Mouse (Mus musculus) neural tube, embryonic 10.5 days (tissue): ENCODE measurements around the gene Catsperd.

Experiments
- DNase-seq: peaks from one replicate; pipeline ENCODE4 v3.0.0-alpha.2; 2017; ENCODE audit warnings: low spot score; ENCODE audit errors: extremely low spot score

The Catsperd gene

GRCm38 (mm10) chr17:56663659-56664058 lies 35.7 kb downstream of the Catsperd start:
- DNase-seq = no peak

DNA sequence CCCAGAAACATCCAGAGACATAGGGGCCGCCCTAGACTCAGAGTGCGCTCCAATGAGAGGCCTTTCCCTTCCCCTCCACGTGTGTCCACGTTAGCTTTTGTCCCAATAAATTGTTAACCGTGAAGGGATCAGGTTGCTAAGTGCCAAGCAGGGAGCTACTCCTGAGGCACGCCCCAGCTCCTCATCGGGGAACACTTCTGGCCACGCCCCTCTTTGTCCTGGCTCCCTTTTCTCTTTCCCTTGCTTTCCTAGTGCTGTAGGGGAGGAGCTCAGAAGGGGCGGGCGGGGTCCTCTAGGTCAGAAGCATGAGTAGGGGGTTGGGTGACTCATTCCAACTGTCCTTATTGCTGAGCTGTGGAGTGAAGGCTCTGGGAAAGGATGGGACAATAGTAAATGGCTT lies 36.4 kb downstream of the Catsperd start:
- DNase-seq = peak; percentile 43

GRCm38 (mm10) chr17:56666384-56666783 lies 38.4 kb downstream of the Catsperd start:
- no peak for DNase-seq

DNA sequence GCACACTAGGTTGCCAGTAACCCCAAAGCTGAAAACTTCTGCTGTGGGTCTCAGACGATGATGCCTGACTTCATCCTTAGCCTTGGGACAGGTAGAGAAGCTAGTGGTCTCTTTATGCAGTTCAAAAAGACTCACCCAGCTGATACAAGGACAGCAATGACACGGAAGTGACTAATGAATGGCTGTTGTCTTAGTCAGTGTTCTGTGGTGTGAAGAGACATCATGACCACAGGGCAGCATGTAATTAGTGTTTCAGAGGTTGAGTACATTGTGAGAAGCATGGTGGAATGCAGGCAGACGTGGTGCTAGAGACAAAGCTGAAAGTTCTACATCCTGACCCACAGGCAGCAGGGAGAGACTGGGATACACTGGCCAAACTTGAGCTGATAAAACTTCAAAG lies 39.6 kb downstream of the Catsperd start:
- no peak for DNase-seq

DNA sequence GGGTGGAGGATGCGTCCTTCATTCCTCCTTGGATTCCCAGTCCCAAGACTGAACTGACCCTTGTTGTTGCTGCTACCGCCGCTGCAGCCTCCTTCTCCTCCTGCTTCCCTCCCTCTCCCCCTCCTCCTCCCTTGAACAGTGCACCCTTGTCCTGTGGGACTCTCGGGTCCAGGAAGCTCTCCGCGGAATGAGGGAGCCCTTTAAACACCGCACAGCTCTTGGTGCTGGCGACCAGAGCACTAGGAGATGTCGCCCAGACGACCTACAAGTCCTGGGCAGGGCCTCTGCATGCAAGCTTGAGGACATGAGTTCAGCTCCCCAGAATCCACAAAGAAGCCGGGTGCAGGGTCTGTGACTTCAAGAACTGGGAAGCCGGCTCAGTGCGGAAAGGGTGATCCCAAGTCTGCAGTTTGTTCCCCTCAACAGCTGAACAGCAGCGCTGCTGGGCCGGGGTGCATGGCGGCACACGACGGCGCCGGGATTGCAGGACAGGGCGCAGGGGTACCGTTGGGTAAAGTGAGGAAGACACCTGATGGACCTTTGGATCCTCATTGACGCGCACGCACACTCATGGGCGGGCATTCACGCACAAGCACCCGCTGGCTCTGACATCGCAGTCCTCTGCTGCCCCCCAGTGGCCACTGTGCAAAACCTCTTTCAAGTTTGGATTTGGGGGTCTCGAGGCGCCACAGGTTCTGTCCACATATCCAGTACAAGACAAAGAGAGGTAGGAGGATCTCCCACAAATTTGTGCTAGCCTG lies 40.6 kb downstream of the Catsperd start:
- DNase-seq = peak; percentile 93

DNA sequence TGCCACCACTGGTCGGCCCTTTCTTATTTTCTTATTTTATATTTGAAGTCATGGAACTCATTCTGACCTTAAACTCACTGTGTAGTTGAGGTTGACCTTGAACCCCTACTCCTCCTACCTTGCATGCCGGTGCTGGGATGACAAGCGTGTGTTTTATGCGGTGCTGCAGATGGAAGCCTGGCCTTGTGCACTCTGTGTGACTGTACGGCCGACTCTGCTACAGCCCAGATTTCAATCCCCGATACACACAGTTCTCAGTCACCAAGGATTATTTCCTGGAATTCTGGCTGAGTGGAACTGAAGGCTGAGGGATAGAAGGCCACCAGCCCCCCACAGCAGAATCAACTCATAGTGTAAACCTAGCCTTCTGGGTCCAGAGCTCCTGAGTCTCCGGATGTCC lies 41.8 kb downstream of the Catsperd start:
- no peak for DNase-seq

DNA sequence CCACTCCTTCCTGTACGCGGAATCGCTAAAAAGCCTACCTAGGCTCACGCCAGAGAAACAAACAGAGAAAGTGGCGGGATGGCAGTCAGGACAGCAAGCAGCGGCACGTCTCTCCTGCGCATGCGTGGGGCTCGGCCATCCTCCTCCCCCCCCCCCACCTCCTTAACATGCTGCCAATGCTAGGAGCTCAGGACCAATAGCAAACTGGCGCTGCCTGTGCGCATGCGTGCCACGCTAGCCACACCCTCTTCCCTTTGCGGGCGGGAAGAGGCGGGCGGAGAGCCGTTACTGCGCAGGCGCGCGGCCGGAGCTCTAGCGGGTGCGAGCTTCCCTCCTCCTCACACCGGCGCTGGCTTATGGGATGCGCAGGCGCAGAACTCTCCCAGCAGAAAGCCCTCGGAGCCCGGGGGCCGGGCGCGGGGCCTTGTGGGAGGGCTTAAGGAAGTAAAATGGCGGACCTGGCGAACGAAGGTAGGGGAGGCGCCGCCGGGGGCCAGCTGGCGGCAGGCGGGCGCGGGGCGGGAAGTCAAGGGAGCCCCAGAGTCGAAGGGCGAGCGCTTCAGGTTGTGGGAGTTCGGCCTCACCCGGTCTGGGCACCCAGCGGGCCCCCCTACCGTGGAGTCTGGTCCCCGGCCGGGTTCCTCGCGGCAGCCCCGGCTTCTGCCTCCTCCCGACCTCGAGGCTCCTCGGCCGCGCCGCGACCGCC lies 45.2 kb downstream of the Catsperd start, which contains the start of gene Ranbp3:
TSS of gene Ranbp3 (plus strand) at position 354 of the 706 bp plus-strand sequence.
- DNase-seq = peak; percentile 100

DNA sequence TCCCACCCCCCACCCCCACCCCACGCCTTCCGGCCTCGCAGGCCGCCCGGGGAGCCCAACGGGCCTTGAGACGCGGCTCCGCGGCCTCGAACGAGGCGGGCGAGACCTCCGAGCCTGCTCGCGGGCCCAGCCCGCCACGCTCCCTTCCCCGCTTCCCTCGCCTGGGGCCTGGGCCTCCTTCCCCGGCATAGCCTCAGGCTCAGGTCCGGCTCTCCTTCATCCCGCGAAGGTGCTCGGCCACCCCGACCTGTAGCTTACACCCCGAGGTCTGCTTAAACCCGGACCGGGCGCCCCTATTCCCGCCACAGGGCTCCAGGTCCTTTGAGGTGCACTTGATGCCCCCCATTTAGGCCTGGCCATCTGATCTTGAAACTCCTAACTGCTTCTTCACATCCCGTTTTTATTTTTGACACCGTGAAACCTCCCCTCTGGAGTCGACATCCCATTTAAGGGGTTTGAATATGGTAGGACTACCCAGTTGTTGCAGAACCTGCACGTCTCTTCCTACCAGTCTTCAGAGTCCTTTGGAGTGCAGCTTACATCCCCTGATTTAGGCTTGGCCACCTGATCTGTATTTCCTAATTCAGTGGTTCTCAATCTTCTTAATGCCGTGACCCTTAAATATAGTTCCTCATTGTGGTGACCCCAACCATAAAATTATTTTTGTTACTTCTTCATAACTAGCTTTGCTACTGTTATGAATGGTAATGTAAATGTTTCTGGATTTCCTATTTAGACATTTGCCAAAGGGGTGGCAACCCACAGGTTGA lies 45.9 kb downstream of the Catsperd start:
- DNase-seq = no peak

- no peak for DNase-seq
Observed at GRCm38 (mm10) chr17:56681791-56682190, 53.8 kb downstream of the Catsperd start.

DNA sequence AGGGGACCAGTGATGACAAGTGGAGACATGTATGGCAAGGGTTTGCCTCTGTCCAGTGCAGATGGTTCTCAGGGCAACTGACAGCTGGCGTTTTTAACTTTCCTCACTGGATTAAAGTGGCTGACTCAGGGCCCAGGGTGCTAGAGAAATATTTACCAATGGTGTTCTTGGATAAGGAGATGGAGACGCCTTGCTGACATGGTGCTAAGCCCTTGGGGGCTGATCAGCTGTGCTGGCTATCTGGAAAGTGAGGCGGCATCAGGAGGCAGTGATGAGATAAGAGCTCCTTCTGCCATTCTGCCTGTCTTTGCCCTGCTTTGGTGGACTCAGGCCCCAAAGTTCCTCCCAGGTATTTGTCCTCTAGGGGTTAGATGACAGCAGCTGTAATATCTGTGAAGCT lies 54.9 kb downstream of the Catsperd start:
- no peak for DNase-seq

- DNase-seq = no peak
Observed at GRCm38 (mm10) chr17:56683546-56684140, 55.7 kb downstream of the Catsperd start.

GRCm38 (mm10) chr17:56684649-56685048 lies 56.7 kb downstream of the Catsperd start:
- DNase-seq = no peak

DNA sequence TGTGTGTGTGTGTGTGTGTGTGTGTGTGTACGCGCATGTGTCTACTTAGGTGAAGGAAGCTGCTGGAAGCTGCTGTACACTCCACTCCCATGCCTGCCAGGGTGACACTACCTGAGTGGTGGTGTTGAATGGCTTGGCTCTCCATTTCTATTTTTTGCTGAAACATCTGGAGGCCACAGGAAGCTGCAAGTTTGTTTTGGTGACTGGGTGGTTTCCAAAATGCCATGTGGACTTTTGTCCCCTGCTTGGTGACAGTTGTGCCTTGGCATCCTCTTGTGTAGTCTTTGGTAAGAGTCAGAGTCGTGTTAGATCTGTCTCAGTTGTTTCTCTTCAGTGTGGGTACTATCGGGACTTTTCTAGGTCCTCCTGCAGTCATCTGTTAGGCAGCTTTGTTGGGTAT lies 58.9 kb downstream of the Catsperd start:
- no peak for DNase-seq

- no peak for DNase-seq
Observed at GRCm38 (mm10) chr17:56688045-56688444, 60.1 kb downstream of the Catsperd start.

DNA sequence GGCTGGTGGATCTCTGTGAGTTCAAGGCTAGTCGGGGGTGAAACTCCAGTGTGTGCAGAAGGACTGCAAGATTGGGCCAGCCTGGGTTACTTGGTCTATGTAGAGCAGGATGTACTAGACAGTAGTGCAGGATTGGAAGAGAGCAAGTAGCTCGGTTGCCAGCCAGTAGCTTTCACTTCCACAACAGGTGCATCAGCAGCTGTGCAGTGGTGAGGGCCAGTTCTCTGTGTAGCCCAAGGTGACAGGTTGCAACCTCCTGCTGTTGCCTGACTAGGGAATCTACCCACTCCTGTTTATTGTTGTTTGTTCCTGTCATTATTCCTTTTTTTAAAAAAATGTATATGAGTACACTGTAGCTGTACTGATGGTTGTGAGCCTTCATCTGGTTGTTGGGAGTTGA lies 60.7 kb downstream of the Catsperd start:
- DNase-seq = no peak

DNA sequence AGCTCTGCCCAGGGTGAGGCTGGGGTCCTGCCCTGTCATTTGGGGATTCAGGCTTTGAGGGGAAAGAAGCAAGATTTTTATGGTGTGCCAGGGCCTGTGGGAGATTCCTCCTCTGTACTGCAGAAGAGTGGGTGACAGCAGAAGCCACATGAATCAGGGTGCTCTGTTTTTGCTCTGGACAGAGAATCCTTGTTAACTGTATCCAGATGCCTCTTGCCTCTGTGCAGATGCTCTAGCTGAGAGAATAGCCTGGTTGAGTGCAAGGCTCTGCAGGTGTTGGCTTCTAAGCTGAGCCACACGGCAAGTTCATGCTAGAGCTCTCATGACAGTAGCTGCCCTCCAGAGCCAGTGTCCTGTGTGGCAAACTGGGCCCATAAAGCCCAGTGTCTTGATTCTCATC lies 65.5 kb downstream of the Catsperd start:
- no peak for DNase-seq

GRCm38 (mm10) chr17:56693851-56694310 lies 65.9 kb downstream of the Catsperd start:
- DNase-seq = no peak

GRCm38 (mm10) chr17:56700451-56700850 lies 72.5 kb downstream of the Catsperd start:
- DNase-seq = no peak

GRCm38 (mm10) chr17:56703038-56703437 lies 75.1 kb downstream of the Catsperd start:
- DNase-seq = no peak

DNA sequence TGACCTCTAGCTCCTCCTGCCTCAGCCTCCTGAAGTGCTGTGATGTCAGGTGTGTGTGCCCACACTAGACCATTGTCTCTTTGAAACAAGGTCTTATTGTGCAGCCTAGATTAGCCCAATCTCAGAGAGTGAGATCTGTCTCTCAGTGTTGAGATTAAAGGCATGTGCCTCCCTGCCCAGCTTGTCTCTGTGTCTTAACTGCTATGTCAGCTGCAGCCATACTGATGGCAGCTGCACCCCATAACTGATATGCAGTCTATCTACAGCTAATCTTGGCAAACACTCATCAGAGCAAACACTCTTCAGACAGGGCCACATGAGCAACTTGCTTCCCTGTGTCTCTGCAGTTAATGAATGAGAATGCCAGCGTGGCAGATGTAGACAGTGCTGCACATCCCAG lies 78.6 kb downstream of the Catsperd start:
- no peak for DNase-seq

- DNase-seq = no peak
Observed at GRCm38 (mm10) chr17:56708692-56709091, 80.7 kb downstream of the Catsperd start.

DNA sequence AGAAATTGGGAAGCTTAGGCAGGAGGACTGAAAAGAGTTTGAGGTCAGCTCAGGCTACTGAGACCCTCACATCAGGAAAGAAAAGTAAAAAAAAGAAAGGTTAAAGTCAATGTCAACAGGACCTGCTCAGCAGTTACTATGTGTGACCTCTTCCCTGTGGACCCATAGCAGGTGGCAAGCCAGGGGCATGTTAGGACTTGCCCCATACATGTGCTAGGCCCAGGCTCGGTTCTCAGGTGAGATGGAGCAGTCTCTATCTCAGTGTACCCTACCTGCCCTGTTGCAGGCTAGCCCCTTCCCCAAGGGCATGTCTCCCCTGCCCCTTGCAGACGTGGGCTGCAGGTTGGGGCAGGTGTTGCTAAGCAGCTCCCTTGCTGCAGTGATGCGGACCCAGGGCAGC lies 81.8 kb downstream of the Catsperd start:
- no peak for DNase-seq
